Mouse (Mus musculus) CH12.LX (cell line): ENCODE measurements around the gene Zfp74. TPM values are rescaled to one million over a fixed set of nuclear protein-coding genes. Genes with fewer than 3 reads are reported as not detected.

Experiments used
- DNase-seq: peaks from one replicate; pipeline ENCODE4 v3.0.0-alpha.2; 2013; ENCODE audit errors: extremely low read depth
- H3K27ac ChIP-seq: 2 replicates; pipeline ENCODE4 v1.5.1; 2012; ENCODE audit warnings: low read depth, mild to moderate bottlenecking, control low read depth, moderate library complexity; ENCODE audit not compliant: insufficient read depth
- H3K27me3 ChIP-seq: replicated peaks from 2 replicates; pipeline ENCODE3; 2012; ENCODE audit warnings: inconsistent platforms
- H3K36me3 ChIP-seq, 2 experiments: replicated peaks in 1 of 2; 2 replicates each; pipeline versions ENCODE3 to v1.6.1; 2012; ENCODE audit warnings: inconsistent platforms in 1 of 2, low read length in 1 of 2, mild to moderate bottlenecking in 1 of 2, mixed read lengths in 1 of 2, moderate library complexity in 1 of 2; ENCODE audit not compliant: control insufficient read depth in 1 of 2, insufficient read depth in 1 of 2
- H3K4me1 ChIP-seq, 2 experiments: 2 replicates each; pipeline ENCODE4 v1.6.1; 2012; ENCODE audit warnings: inconsistent platforms in 1 of 2, moderate library complexity in 1 of 2; ENCODE audit not compliant: insufficient read depth in 2 of 2, control insufficient read depth in 1 of 2
- H3K4me2 ChIP-seq: 2 replicates; pipeline ENCODE4 v1.6.1; 2012; ENCODE audit warnings: low read depth, mild to moderate bottlenecking, control low read depth; ENCODE audit not compliant: poor library complexity, insufficient read depth, severe bottlenecking
- H3K4me3 ChIP-seq, 3 experiments: fragments of 150-350 bp in 1 of 3; sonication (generic) in 1 of 3; replicated peaks in 1 of 3; 2 replicates each; pipeline versions ENCODE3 to v1.5.1; 2011 to 2012; ENCODE audit warnings: low read depth in 2 of 3, low read length in 2 of 3, mild to moderate bottlenecking in 2 of 3, moderate library complexity in 2 of 3, control low read depth in 1 of 3, improper control_type of control experiment in 1 of 3, inconsistent platforms in 1 of 3, mixed read lengths in 1 of 3; ENCODE audit not compliant: poor library complexity in 1 of 3
- H3K79me2 ChIP-seq: replicated peaks from 2 replicates; pipeline ENCODE4 v1.6.1; 2012; ENCODE audit warnings: mild to moderate bottlenecking, moderate library complexity; ENCODE audit not compliant: control insufficient read depth, poor library complexity, insufficient read depth, severe bottlenecking; ENCODE audit errors: extremely low read depth
- H3K9ac ChIP-seq: 2 replicates; pipeline ENCODE4 v1.6.1; 2012; ENCODE audit warnings: low read depth, mild to moderate bottlenecking, control low read depth, moderate library complexity; ENCODE audit not compliant: insufficient read depth
- H3K9me3 ChIP-seq: replicated peaks from 2 replicates; pipeline ENCODE3; 2012; ENCODE audit warnings: low read length, inconsistent platforms, mixed read lengths
- CHD2 ChIP-seq: IDR thresholded peaks from 2 replicates; pipeline ENCODE4 v1.6.1; 2011; ENCODE audit warnings: low read length, improper control_type of control experiment
- KAT2A ChIP-seq: IDR thresholded peaks from 2 replicates; pipeline ENCODE4 v1.6.1; 2012; ENCODE audit warnings: low read length, improper control_type of control experiment, inconsistent platforms; ENCODE audit not compliant: insufficient replicate concordance
- MAFK ChIP-seq: IDR thresholded peaks from 2 replicates; pipeline ENCODE4 v1.6.1; 2011; ENCODE audit warnings: low read length, improper control_type of control experiment; ENCODE audit not compliant: insufficient replicate concordance
- MAX ChIP-seq: IDR thresholded peaks from 2 replicates; pipeline ENCODE4 v1.6.1; 2011; ENCODE audit warnings: low read length, improper control_type of control experiment
- MAZ ChIP-seq: IDR thresholded peaks from 2 replicates; pipeline ENCODE4 v1.6.1; 2012; ENCODE audit warnings: low read depth, mild to moderate bottlenecking, inconsistent platforms, low read length, improper control_type of control experiment, moderate library complexity
- MEF2A ChIP-seq: IDR thresholded peaks from 2 replicates; pipeline ENCODE4 v1.6.1; 2014; ENCODE audit warnings: low read depth, mild to moderate bottlenecking, inconsistent platforms, low read length, improper control_type of control experiment, borderline replicate concordance
- MXI1 ChIP-seq: IDR thresholded peaks from 2 replicates; pipeline ENCODE4 v1.6.1; 2011; ENCODE audit warnings: mild to moderate bottlenecking, low read depth, low read length, improper control_type of control experiment
- PAX5 ChIP-seq: IDR thresholded peaks from 2 replicates; pipeline ENCODE4 v1.6.1; 2012; ENCODE audit warnings: low read length, inconsistent platforms, mixed read lengths
- RAD21 ChIP-seq: IDR thresholded peaks from 2 replicates; pipeline ENCODE4 v1.6.1; 2011; ENCODE audit warnings: low read depth, mild to moderate bottlenecking, low read length, improper control_type of control experiment, moderate library complexity
- RCOR1 ChIP-seq: conservative IDR thresholded peaks from 2 replicates; pipeline ENCODE4 v1.6.1; 2012; ENCODE audit warnings: low read depth, mild to moderate bottlenecking, inconsistent platforms, low read length, improper control_type of control experiment
- SIN3A ChIP-seq: IDR thresholded peaks from 2 replicates; pipeline ENCODE4 v1.6.1; 2012; ENCODE audit warnings: low read length, improper control_type of control experiment, inconsistent platforms
- SMC3 ChIP-seq: IDR thresholded peaks from 2 replicates; pipeline ENCODE4 v1.6.1; 2011; ENCODE audit warnings: low read depth, low read length, improper control_type of control experiment
- TBP ChIP-seq: conservative IDR thresholded peaks from 2 replicates; pipeline ENCODE4 v1.6.1; 2011; ENCODE audit warnings: low read depth, low read length, improper control_type of control experiment
- TCF12 ChIP-seq: IDR thresholded peaks from 2 replicates; pipeline ENCODE4 v1.6.1; 2014; ENCODE audit warnings: low read depth, mild to moderate bottlenecking, inconsistent platforms, low read length, improper control_type of control experiment
- USF2 ChIP-seq: conservative IDR thresholded peaks from 2 replicates; pipeline ENCODE4 v1.6.1; 2011; ENCODE audit warnings: low read depth, low read length, improper control_type of control experiment
- dilution Hi-C: fragments of 300-500 bp; cut with MboI; formaldehyde crosslinking; loops from 2 replicates; pipeline ENCODE4 v1.14.3; 2020; ENCODE audit warnings: low sequenced_read_pairs; ENCODE audit not compliant: extremely low pct_unique_long_range_greater_than_20kb, extremely low pct_ligation_motif_present
- in situ Hi-C: fragments of 300-500 bp; cut with MboI; formaldehyde crosslinking; loops from 3 replicates; pipeline ENCODE4 v1.14.3; 2019; ENCODE audit warnings: low sequenced_read_pairs, low pct_ligation_motif_present, low pct_unique_long_range_greater_than_20kb, mixed read lengths
- polyA plus RNA-seq: library from polyadenylated mRNA; unstranded; fragments of >175 nt; gene quantifications from 2 replicates; pipeline ENCODE4 v1.2.1, GENCODE M21; 2012; ENCODE audit warnings: low read depth; ENCODE audit not compliant: insufficient read length
- total RNA-seq, 2 experiments: library from RNA; depleted of rRNA; stranded (reverse); fragments of 300-350 nt in 1 of 2; fragments of >200 nt in 1 of 2; gene quantifications; 2 replicates each; pipeline ENCODE4 v1.2.3; 2012 to 2014

Zfp74 gene
- total and polyA plus RNA-seq, 3 experiments: 3.8 to 6.7 (median 4.7) TPM

GRCm38 (mm10) chr7:29958125-29958724, 4.3 kb upstream of the Zfp74 start:
- H3K4me3 ChIP-seq: no peak overlapping the region
- H3K27me3 ChIP-seq: no peaks in the 10 kb centered on the region
- dilution Hi-C loops: no loop called here
- TF ChIP-seq MAZ: no peak
- no peak for TF ChIP-seq MXI1
- no peak for TF ChIP-seq USF2
- no peak for TF ChIP-seq TBP
- no peak for TF ChIP-seq SIN3A
- TF ChIP-seq MAX: no peak
- TF ChIP-seq KAT2A: no peak
- TF ChIP-seq TCF12: no peak
- TF ChIP-seq MAFK: no peak
- no peak for DNase-seq
- H3K9me3 ChIP-seq: peaks cover 5% of the 10 kb centered on the region
- no peak overlapping the region for H3K27ac ChIP-seq
- H3K4me2 ChIP-seq: no peak overlapping the region
- H3K4me1 ChIP-seq: peaks cover 0 to 3% of the 10 kb centered on the region in 2 experiments; a peak in 1 of 4 replicates
- no peaks in the 10 kb centered on the region for H3K79me2 ChIP-seq
- no peaks in the 10 kb centered on the region for H3K36me3 ChIP-seq
- H3K9ac ChIP-seq: no peak overlapping the region
- in situ Hi-C loops: no loop called here

GRCm38 (mm10) chr7:29956257-29956656, 2.4 kb upstream of the Zfp74 start:
- in situ Hi-C loops: no loop called here
- no peak for DNase-seq
- Histone ChIP-seq H3K27ac (no peak overlapping the region), H3K36me3 (peaks cover 0 to 1% of the 10 kb centered on the region in 2 experiments), H3K4me2 (no peak overlapping the region), H3K9ac (no peak overlapping the region), H3K27me3 (no peaks in the 10 kb centered on the region), H3K79me2 (no peaks in the 10 kb centered on the region), H3K9me3 (peaks cover 5% of the 10 kb centered on the region), H3K4me3 (no peak overlapping the region), H3K4me1 (peaks cover 0 to 3% of the 10 kb centered on the region in 2 experiments; a peak in 2 of 4 replicates)
- TF ChIP-seq SMC3: no peak
- no peak for TF ChIP-seq CHD2
- no peak for TF ChIP-seq MEF2A
- no peak for TF ChIP-seq PAX5
- no peak for TF ChIP-seq RAD21
- no peak for TF ChIP-seq RCOR1
- dilution Hi-C loops: no loop called here
